Mouse (Mus musculus) bone marrow, adult 2 months (tissue): ENCODE results near the gene Plin3.

ENCODE experiments used
- CTCF ChIP-seq: fragments of 200-500 bp; IDR thresholded peaks from 2 replicates; pipeline ENCODE4 v1.5.1; 2011; ENCODE audit warnings: low read length, control low read depth; ENCODE audit not compliant: control insufficient read depth, insufficient read depth
- POLR2A ChIP-seq: fragments of 200-500 bp; IDR thresholded peaks from 2 replicates; pipeline ENCODE4 v1.6.1; 2011; ENCODE audit warnings: low read depth, mild to moderate bottlenecking, control low read depth, low read length, borderline replicate concordance; ENCODE audit not compliant: control insufficient read depth

DNA sequence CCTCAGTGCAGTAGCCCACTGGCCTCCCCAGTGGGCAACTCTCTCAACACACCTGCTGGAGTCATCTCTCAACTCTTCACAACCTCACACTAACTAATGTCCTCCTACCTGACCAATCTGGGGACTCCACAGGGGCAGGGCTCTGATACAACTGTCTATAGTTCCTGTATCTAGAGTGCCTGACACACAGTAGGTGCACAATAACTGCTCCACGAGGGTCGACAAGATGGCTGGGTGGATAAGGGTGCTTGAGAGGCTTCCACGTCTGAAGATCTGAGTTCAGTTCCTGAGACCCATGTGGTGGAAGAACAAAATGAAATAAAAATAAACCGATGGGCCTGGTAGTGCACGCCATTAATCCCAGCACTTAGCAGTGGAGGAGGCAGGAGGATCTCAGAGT is 18.7 kb downstream of the Plin3 start:
- TF ChIP-seq CTCF (no peak), POLR2A (no peak)
